Mouse (Mus musculus) cerebellum, adult 2 months (tissue): Measurements from ENCODE around the gene Gys2.

Experiments
- CTCF ChIP-seq: fragments of 200-500 bp; IDR thresholded peaks from 2 replicates; pipeline ENCODE4 v1.5.1; 2011; ENCODE audit warnings: low read depth, mild to moderate bottlenecking, control low read depth, low read length, moderate library complexity, borderline replicate concordance; ENCODE audit not compliant: insufficient read depth
- POLR2A ChIP-seq: fragments of 200-500 bp; IDR thresholded peaks from 2 replicates; pipeline ENCODE4 v1.6.1; 2011; ENCODE audit warnings: low read length, control low read depth, borderline replicate concordance; ENCODE audit not compliant: insufficient read depth

DNA sequence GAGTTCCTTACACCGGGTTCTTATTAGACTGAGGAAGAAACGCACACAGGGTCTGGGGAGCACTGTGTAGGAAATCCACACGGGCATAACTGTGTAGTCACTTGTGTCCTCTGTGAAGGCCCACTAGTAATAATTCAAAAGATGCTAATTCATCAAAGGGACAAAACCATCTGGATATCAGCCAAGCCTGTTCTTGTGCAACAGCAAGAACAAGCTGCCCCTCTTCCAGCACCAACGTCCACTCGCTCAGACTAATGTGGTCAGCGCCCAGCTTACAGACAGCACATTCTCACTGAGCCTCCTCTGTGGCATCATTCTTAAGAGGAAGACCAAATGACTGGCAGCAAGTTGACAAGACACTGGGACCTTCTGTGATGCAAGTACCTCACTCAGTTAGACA is 92.9 kb downstream of the Gys2 start:
- TF ChIP-seq CTCF = no peak
- no peak for TF ChIP-seq POLR2A
